Mouse (Mus musculus) gastrocnemius, adult 8-10 months (tissue): ENCODE data around the gene Gm8334. TPM values are rescaled to one million over a fixed set of nuclear protein-coding genes. Genes with fewer than 3 reads are reported as not detected.
"Not testable (repeated sequence)": the region's sequence is repeated elsewhere in the genome, so short reads cannot be mapped to it uniquely, and the experiment has no call there.

Experiments used
- DNase-seq, 2 experiments: peaks; one replicate each; pipeline ENCODE4 v3.0.0; 2022; ENCODE audit warnings: low spot score in 2 of 2
- total RNA-seq, 4 experiments: library from RNA; stranded (reverse); gene quantifications; 2 replicates each; pipeline ENCODE4 v1.2.4; 2022

Gene Gm8334
- total RNA-seq, result not detected

GRCm38 (mm10) chrX:148615053-148615452, at the start of gene Gm8334:
Gm8334 (minus strand) TSS chrX:148615153.
- DNase-seq, result not testable (repeated sequence)

DNA sequence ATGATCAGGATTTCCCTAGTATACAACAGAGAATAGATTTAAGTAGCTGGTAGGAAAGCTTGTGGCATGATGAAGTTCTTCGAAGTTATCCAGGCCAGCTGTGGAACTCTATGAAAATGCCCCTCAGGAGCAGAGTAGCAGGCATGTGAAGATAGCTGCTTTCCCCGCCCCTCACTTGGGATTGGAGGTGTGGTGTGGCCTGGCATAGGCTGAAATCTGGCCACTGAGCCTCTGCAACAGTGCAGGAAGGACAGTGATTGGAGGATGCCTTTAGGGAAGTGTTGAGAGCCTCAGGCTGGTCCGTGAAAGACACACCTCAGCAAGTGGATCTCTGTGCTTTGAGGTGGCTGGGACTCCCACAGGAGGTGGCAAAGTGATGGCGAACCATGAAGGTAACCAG, 48.3 kb upstream of the Gm8334 start, which contains the start of gene Gm15127:
Gm15127 (plus strand) TSS at position 301 of the 400 bp plus-strand sequence.
- DNase-seq, result not testable (repeated sequence)

Other genes starting within 250 kb of the Gm8334 start
- not detected for gene Gm15114, start 126.2 kb downstream of the Gm8334 start, total RNA-seq
- gene Gm15127, start 48.4 kb upstream of the Gm8334 start, total RNA-seq, result not detected
- gene Luzp4, start 242.5 kb upstream of the Gm8334 start, total RNA-seq, result not detected